Mouse (Mus musculus) heart, embryonic 16.5 days (tissue): ENCODE results near the gene Hmg20a. TPM values are rescaled to one million over a fixed set of nuclear protein-coding genes. Genes with fewer than 3 reads are reported as not detected.

ENCODE experiments used
- ATAC-seq: fragments of 200-750 bp; cut with Nextera tagmentation; replicated peaks from 2 replicates; pipeline ENCODE4 v1.8.0; 2017; ENCODE audit warnings: moderate number of reproducible peaks; ENCODE audit not compliant: insufficient read depth, low FRiP score; ENCODE audit errors: extremely low read depth
- H3K27ac ChIP-seq: fragments of 300-500 bp; sonication (generic); 2 replicates; pipeline ENCODE4 v1.5.1; 2014; ENCODE audit warnings: mild to moderate bottlenecking, low read length, control low read depth, moderate library complexity
- H3K27me3 ChIP-seq: fragments of 300-500 bp; sonication (generic); 2 replicates; pipeline ENCODE4 v1.6.1; 2014; ENCODE audit warnings: low read length, mixed read lengths; ENCODE audit not compliant: control insufficient read depth, insufficient read depth
- H3K36me3 ChIP-seq: fragments of 300-500 bp; sonication (generic); 2 replicates; pipeline ENCODE4 v1.6.1; 2014; ENCODE audit not compliant: control insufficient read depth, insufficient read depth
- H3K4me1 ChIP-seq: fragments of 300-500 bp; sonication (generic); 2 replicates; pipeline ENCODE4 v1.6.1; 2014; ENCODE audit warnings: low read length, mixed read lengths; ENCODE audit not compliant: control insufficient read depth, insufficient read depth
- H3K4me2 ChIP-seq: fragments of 300-500 bp; sonication (generic); 2 replicates; pipeline ENCODE4 v1.6.1; 2014; ENCODE audit warnings: low read depth, mild to moderate bottlenecking, control low read depth, low read length
- H3K4me3 ChIP-seq: fragments of 300-500 bp; sonication (generic); 2 replicates; pipeline ENCODE4 v1.5.1; 2014; ENCODE audit warnings: mild to moderate bottlenecking, control low read depth, low read length
- H3K9ac ChIP-seq: fragments of 300-500 bp; sonication (generic); 2 replicates; pipeline ENCODE4 v1.6.1; 2014; ENCODE audit warnings: low read length, control low read depth
- H3K9me3 ChIP-seq: fragments of 300-500 bp; sonication (generic); replicated peaks from 2 replicates; pipeline ENCODE4 v1.6.1; 2016; ENCODE audit warnings: low read length; ENCODE audit not compliant: control insufficient read depth
- WGBS: fragments of 180-500 bp; shearing (Covaris S2); extraction: QIAGEN DNeasy Blood & Tissue Kit; methylation state at CpG from one replicate; pipeline ENCODE4 v1.1.7; 2014; 5-methylcytosine and 5-hydroxymethylcytosine counted together
- polyA plus RNA-seq: library from polyadenylated mRNA; unstranded; fragments of >200 nt; fragmentation: Nextera tagmentation; extraction: Ambion mirVana; gene quantifications from 2 replicates; pipeline ENCODE4 v1.2.1, GENCODE M21; 2015

The Hmg20a gene
- polyA plus RNA-seq, 1 experiment from 2014 or later, result 54.1 TPM

DNA sequence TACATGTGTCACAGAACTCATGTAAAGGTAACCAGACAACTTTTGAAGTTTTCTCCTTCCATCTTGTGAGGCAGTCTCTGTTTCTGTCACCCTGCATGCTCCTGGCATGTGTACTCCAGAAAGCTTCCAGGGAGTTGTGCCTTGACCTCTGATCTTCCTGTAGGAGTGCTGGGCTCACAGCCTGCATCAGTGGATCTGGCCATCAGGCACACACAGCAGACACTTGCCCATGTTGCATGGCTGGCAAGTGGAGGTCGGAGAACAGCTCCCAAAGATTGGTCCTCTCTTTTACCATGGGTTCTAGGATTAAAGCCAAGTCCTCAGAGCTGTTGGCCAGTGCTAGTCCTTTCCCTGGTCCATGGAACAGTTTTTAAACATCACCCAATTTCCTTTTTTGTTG is 44.2 kb downstream of the Hmg20a start:
- no peaks in the 10 kb centered on the region for H3K9me3 ChIP-seq
- peaks cover 5% of the 10 kb centered on the region for H3K36me3 ChIP-seq
- 79% methylated on average over 1 of the region's 1 CpGs for WGBS
- H3K4me2 ChIP-seq, result no peak overlapping the region
- no peak overlapping the region for H3K9ac ChIP-seq
- no peaks in the 10 kb centered on the region for H3K27me3 ChIP-seq
- H3K4me3 ChIP-seq, result no peak overlapping the region
- H3K27ac ChIP-seq, result peak overlapping the region; percentile 3; the same call in 1 of the 2 replicates
- H3K4me1 ChIP-seq, result peaks cover 32% of the 10 kb centered on the region
- ATAC-seq, result no peak

DNA sequence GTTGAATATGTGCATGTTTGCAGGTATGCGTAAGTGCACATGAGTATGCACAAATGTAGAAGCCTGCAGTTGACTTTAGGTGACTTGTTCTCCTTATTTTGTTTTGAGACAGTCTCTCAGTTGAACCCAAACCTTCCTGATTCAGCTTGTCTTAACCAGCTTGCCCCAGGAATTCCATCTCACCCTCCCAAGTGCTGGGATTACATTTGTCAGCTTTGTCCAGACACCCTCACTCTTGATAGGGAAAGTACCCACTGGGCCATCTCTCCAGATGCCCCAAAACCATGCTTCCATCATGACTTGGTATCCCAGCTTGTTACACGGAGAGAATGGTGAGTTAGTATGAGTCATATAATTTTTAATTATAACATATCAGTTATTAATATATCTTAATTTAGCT is 44.6 kb downstream of the Hmg20a start:
- Histone ChIP-seq H3K36me3 (peaks cover 9% of the 10 kb centered on the region), H3K9ac (no peak overlapping the region), H3K4me1 (peaks cover 32% of the 10 kb centered on the region), H3K27me3 (no peaks in the 10 kb centered on the region), H3K4me2 (no peak overlapping the region), H3K4me3 (no peak overlapping the region), H3K9me3 (no peaks in the 10 kb centered on the region), H3K27ac (peak overlapping the region; percentile 3; the same call in 1 of the 2 replicates)
- ATAC-seq, result no peak
- 83% methylated on average over 2 of the region's 2 CpGs for WGBS

DNA sequence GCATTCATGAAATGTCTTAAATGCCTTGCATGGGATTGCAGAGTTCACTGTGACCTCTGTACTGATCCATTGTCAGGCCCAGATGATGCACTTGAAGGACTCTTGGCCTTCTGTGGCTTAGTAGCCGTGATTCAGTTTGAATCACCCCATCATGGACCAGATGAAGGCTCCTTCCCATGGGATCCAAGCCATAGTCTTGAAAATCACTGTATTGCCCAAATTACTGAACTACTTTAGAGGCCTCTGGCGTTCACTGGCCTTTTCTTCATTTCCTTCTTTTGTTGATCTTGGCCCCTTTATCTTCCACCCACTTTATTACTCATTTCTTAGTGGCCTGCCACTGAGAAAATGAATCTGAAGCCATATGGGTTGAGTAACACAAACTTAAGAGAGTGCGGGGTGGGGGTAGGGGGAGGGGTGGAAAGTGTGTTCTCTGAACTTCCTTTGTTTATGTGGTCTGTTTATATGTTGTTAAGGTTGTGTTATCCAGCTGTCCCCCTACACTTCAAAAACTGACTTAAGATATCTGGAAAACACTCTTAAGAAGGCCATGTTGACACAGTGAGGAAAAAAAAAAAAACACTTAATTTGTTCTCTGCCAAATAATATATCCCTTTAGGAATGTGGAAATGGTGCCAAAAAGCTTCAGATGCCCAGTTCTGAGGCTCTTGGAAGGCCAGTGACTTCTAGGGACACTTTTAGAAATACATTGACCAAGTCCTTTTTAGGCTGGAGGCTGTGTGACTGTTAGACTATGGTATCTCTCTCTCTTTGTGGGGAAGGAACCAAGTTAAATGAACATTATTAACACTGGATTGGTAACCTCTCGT is 45.5 kb downstream of the Hmg20a start:
- Histone ChIP-seq H3K9me3 (no peaks in the 10 kb centered on the region), H3K9ac (no peak overlapping the region), H3K36me3 (peaks cover 9% of the 10 kb centered on the region), H3K27me3 (no peaks in the 10 kb centered on the region), H3K4me1 (peaks cover 32% of the 10 kb centered on the region), H3K4me3 (no peak overlapping the region), H3K4me2 (no peak overlapping the region), H3K27ac (peak overlapping the region; percentile 70)
- WGBS, result 43% methylated on average over 4 of the region's 4 CpGs
- ATAC-seq, result no peak

DNA sequence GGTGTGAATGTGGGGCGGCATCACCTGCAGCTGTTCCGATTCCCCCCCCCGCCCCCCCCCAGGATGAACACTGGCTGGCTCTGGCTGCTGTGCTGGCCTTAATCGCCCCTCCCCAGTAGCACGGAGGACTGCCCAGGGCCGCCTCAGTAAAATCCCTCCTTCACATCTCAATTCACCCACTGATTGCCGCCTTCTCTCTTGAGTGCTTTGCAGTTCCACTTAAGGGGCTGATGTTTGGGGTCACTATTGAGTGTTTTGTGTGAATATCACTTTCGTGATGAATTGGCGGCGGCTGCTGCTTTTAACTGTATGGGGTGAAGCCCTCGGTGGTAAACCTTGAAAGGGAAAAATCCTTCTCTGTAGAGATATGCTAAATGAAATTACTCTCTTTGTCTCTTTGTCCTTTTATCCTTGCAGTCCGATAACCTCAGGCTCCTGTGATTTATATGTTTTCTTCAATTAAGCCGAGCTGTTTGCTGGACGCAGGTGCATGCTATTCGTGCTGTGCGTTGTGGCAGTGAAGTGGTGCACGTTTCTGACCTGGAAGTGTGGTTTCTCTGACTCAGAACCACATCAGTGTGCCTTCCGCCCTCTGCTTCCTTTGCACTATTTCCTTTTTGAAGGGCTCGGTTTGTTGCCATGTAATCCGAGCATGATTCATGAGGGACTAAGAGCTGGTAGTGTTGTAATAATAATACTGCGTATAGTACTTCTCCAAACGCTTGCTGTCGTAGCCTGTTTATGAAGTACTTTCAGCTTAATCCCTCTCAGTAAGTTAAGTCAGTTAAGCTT is 46.6 kb downstream of the Hmg20a start:
- Histone ChIP-seq H3K4me3 (no peak overlapping the region), H3K4me1 (peaks cover 41% of the 10 kb centered on the region), H3K4me2 (peak overlapping the region; percentile 8), H3K9me3 (no peaks in the 10 kb centered on the region), H3K27ac (peak overlapping the region; percentile 70), H3K36me3 (peaks cover 9% of the 10 kb centered on the region), H3K9ac (no peak overlapping the region), H3K27me3 (no peaks in the 10 kb centered on the region)
- no peak for ATAC-seq
- 46% methylated on average over 23 of the region's 23 CpGs for WGBS

DNA sequence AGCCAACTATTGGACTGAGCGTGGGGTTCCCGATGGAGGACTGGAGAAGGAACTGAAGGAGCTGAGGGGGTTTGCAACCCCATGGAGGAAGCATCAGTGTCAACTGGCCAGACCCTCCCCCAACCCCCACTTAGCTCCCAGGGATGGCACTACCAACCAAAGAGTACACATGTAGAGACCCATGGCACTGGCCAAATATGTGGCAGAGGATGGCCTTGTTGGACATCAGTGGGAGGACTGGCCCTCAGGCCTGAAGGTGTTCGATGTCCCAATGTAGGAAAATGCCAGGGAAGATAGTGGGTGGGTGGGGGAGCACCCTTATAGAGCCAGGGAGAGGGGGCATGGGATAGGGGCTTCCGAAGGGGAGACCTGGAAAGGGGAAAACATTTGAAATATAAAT is 47.8 kb downstream of the Hmg20a start:
- H3K27ac ChIP-seq, result peak overlapping the region; percentile 60; the same call in 1 of the 2 replicates
- no peaks in the 10 kb centered on the region for H3K9me3 ChIP-seq
- no peak overlapping the region for H3K4me2 ChIP-seq
- no peaks in the 10 kb centered on the region for H3K27me3 ChIP-seq
- ATAC-seq, result 0 out of 2 replicates have a peak, but pooled peaks have one; percentile 4
- 63% methylated on average over 4 of the region's 4 CpGs for WGBS
- no peak overlapping the region for H3K9ac ChIP-seq
- peaks cover 9% of the 10 kb centered on the region for H3K36me3 ChIP-seq
- peaks cover 46% of the 10 kb centered on the region for H3K4me1 ChIP-seq
- H3K4me3 ChIP-seq, result no peak overlapping the region

DNA sequence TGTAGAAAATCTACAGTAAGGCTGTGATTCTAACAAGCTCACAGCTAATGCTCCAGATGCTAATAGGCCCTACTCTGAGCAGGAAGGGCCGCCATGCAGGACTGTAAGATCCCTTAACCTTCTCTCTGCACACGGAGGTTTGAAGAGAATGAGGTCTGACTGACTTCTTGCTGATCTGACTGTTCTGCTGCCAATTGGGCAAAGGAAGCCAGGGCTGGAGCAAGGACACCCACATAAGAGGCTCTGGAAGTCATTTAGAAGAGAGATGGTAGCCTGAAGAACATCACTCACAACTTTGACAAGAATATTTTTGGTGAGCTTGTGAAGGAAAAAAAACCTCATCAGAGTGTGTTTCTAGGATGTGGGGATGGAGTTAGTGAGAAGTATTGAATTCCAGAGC is 51.2 kb downstream of the Hmg20a start:
- Histone ChIP-seq H3K9ac (no peak overlapping the region), H3K36me3 (peaks cover 20% of the 10 kb centered on the region), H3K4me1 (peaks cover 31% of the 10 kb centered on the region), H3K27me3 (no peaks in the 10 kb centered on the region), H3K4me3 (no peak overlapping the region), H3K4me2 (no peak overlapping the region), H3K9me3 (no peaks in the 10 kb centered on the region), H3K27ac (peak overlapping the region; percentile 47)
- WGBS, result 29% methylated on average over 2 of the region's 2 CpGs
- no peak for ATAC-seq

DNA sequence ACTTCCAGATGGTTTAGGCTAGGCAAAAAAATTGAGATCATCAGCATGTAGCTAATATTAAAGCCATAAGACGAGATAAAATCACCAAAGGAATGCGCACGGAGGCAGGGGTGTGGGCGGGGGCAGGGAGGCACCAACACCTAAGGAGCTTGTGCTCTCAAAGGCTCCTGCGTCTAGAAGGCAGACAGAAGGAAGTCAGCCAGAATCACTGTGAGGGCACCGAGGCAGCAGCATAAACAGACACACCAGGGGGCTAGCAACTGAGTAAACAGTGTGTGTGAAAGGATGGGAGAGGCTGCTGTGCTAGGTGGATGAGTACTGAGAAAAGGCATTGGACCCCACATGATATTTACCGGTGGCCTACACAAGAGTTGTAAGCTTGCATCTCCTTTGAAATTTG is 51.9 kb downstream of the Hmg20a start:
- no peak overlapping the region for H3K9ac ChIP-seq
- H3K36me3 ChIP-seq, result peaks cover 24% of the 10 kb centered on the region
- H3K27me3 ChIP-seq, result no peaks in the 10 kb centered on the region
- H3K27ac ChIP-seq, result peak overlapping the region; percentile 47
- no peak overlapping the region for H3K4me2 ChIP-seq
- no peak for ATAC-seq
- peaks cover 25% of the 10 kb centered on the region for H3K4me1 ChIP-seq
- WGBS, result 24% methylated on average over 7 of the region's 7 CpGs
- H3K4me3 ChIP-seq, result no peak overlapping the region
- no peaks in the 10 kb centered on the region for H3K9me3 ChIP-seq

DNA sequence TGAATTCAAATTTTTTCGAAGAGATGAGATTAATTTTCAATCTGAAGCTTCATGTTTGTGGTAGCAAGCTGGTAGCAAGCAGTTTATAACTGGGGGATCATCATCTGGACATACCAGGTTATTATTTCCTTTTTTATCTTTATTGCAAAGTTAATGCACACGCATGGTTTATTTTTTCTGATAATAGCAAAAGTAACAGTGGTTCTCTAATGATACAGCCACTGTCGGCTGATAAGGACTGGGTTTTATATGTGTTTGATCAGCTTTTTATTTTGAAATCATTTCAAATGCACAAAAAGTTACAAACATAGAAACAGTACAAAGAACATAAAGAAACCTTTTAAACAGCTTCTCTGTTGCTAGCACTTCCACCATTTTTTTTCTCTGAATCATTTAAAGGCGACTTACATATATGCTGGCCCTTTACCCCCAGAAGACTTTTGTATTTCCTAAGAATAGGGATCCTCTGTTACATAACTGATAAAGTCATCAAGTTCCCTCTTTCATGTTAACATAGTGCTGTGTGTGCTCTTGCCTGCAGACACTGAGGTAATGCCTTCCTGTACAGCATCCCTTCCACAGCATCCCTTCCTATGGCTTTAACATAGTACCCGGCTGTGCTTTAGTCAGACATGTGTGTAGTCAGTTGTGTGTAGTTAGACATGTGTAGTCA is 60.7 kb downstream of the Hmg20a start:
- H3K36me3 ChIP-seq, result peaks cover 31% of the 10 kb centered on the region
- WGBS, result 79% methylated on average over 5 of the region's 5 CpGs
- no peaks in the 10 kb centered on the region for H3K4me1 ChIP-seq

More for the DNA sequence above, 60.7 kb downstream of the Hmg20a start:
- H3K27me3 ChIP-seq, result no peaks in the 10 kb centered on the region
- no peak overlapping the region for H3K4me2 ChIP-seq
- H3K9ac ChIP-seq, result no peak overlapping the region
- no peaks in the 10 kb centered on the region for H3K9me3 ChIP-seq
- no peak overlapping the region for H3K27ac ChIP-seq
- no peak overlapping the region for H3K4me3 ChIP-seq
- ATAC-seq, result no peak
